Mouse (Mus musculus) adrenal gland, postnatal 10 days (tissue): ENCODE results near the gene Sgo1. TPM values are rescaled to one million over a fixed set of nuclear protein-coding genes. Genes with fewer than 3 reads are reported as not detected.
"Not testable (repeated sequence)": the region's sequence is repeated elsewhere in the genome, so short reads cannot be mapped to it uniquely, and the experiment has no call there.

ENCODE experiments used
- DNase-seq: peaks from one replicate; pipeline ENCODE4 v3.0.0; 2021; ENCODE audit warnings: mixed read lengths
- long read RNA-seq, 2 experiments: library from polyadenylated mRNA; stranded (forward); transcript quantifications; one replicate each; pipeline ENCODE4 v2.0.0; 2021
- total RNA-seq, 2 experiments: library from RNA; stranded (reverse); gene quantifications; 2 replicates each; pipeline ENCODE4 v1.2.3; 2021

Gene Sgo1
- total RNA-seq: 1 to 10 TPM; 4.6 to 4.9 TPM
- long read RNA-seq, experiment 1, partial matches to known transcripts: 0 of 6 reads
- long read RNA-seq, experiment 1, other reads (novel, unspliced or antisense): 1 of 6 reads
- long read RNA-seq, experiment 2, partial matches to known transcripts: 0 of 4 reads
- long read RNA-seq, experiment 2, other reads (novel, unspliced or antisense): 0 of 4 reads

DNA sequence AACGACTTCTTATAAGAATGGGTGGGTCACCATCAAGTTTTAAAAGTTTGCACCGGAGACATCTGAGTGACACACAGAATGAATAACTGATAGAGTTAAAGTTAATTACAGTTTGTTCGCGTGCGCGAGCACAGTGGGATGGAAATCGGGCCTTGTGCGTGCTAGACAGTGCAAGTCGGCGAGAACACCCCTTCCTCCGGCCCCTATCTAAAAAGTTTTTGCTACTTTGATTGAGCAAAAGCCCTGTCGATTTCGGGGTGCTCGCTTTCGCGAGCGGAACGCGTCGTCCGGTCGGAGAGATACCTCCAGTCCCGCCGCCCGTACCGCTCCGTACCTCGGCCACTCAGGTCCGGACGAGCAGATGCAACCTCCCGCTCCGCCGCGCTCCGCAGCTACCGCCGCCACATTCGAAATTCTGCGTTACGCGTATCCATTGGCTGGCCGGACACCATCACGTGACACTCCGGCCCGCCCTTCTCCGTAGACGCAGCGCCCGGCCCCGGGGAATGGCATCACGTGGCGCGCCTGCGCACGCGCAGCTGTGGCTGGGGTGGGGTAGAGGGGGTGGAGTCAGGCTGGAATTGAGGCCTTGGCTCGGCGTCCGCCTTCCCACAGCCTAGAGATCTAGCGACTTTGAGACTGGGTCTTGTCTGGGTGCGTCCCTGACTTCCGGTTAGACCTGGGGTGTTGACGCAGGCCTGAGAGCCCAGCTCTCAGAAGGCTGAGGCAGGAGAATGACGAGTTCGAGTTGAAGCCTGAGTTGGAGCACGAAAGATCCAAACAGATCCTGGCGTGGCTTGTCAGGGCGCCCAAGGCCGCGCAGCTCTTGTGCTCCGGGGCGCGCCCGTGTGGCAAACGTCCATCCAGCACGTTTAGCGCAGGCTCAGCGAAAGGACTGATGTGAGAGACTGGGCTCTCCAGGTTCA is at the start of gene Sgo1:
Gene Sgo1, minus strand, starts transcription at position 457 of the 926 bp plus-strand sequence.
- DNase-seq: peak; percentile 98

- not testable (repeated sequence) for DNase-seq
Observed at GRCm38 (mm10) chr17:53718916-53719315, 29.8 kb upstream of the Sgo1 start.

DNA sequence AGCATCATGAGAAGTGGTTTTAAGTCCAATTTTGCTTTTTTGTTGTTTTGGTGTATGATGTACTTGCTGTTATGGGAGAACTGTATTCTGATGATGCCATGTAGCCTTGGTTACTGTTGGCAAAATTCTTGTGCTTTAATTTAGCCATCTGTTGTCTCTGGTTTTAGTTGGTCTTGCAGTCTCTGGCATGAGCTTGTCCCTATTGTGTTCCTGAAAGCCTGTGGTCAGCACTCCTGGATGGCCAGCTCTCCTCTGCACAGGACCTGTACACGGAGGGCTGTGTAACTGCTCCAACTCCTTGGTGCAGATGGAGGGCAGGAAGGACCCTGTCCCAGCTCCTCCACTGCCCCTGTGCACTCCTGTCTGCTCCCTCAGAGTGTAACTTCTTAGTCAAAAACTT is 29.3 kb upstream of the Sgo1 start:
- no peak for DNase-seq

DNA sequence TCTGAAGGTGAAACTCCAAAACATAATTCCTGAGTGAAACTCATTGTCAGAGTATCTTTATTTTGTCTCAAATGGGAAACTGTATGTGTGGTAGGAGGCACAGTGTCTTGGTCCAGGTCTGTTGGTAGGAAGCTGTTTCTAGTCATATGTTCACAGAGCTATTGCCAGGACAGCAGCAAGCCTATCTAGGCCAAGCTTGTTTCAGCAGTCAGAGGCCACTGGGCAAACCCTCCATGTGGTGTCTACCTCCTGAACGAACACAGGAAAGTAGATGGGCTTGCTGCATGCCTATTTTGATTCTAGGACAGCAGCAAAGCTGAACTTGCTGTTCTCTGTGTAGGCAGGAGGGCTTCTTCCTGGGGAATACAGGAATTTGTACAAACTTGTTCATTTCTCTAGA is 26.0 kb upstream of the Sgo1 start:
- DNase-seq: not testable (repeated sequence)

GRCm38 (mm10) chr17:53714453-53714852 is 25.3 kb upstream of the Sgo1 start:
- DNase-seq: no peak

- DNase-seq: not testable (repeated sequence)
Observed at GRCm38 (mm10) chr17:53697521-53697920, 8.4 kb upstream of the Sgo1 start.

- DNase-seq: peak; percentile 54
Observed at GRCm38 (mm10) chr17:53694039-53694438, 4.9 kb upstream of the Sgo1 start.

- no peak for DNase-seq
Observed at GRCm38 (mm10) chr17:53689946-53690345, 813 bp upstream of the Sgo1 start.

GRCm38 (mm10) chr17:53688321-53688720 is 812 bp downstream of the Sgo1 start:
- no peak for DNase-seq

DNA sequence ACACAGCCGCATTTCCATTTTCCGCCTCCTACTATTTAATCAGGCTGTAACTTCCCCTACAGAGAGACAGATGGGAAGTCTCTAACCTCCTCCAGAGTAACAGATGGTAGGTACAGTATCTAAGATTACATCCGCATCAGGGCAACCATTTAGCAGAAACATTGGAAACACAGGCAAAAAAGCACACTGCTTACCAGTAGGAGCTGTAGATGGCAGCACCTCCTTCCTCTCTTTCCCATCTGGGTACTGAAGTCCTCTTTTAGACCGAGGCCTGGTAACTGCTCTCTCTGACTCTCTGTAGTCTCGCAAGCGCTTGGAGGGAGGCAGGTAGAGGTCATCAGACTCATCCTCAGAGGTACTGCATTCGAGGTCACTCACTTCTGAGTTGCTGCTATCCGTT is 10.4 kb downstream of the Sgo1 start:
- peak; percentile 10 for DNase-seq

DNA sequence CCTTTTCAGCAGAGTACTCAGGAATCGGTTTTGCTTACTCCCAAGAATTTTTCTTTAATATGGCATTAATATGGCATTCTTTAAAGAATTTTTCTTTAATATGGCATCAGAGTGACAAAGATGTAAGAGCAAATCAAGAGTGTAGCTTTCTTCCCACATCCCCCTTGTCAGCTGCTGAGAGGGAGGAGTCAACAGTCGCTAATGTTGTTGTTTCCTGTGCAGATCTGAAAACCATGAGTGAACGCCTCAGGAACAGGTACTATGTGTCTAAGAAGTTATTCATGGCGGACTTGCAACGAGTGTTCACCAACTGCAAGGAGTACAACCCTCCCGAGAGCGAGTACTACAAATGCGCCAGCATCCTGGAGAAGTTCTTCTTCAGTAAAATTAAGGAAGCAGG is 18.7 kb downstream of the Sgo1 start:
- no peak for DNase-seq

- no peak for DNase-seq
Observed at GRCm38 (mm10) chr17:53664703-53665382, 24.3 kb downstream of the Sgo1 start.

DNA sequence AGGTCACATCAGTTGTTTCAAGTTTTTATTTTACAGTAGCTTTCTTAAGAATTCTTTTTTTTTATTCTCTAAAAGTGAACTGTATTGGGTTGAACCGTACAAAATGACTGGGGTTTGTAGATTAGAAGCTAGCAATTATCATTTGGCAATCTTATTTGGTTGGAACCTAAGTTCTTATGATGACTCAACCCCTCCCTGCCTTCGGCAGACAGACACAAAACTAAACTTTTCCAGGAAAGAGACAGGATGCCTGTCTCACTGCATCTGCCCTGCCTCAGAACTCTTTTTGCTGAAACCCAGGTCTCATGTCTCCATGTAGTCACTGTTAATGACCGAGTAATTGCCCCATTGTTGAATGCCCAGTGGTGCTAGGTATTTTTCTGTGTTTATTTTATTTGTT is 24.9 kb downstream of the Sgo1 start:
- no peak for DNase-seq

GRCm38 (mm10) chr17:53661056-53661840 is 27.9 kb downstream of the Sgo1 start:
- no peak for DNase-seq

DNA sequence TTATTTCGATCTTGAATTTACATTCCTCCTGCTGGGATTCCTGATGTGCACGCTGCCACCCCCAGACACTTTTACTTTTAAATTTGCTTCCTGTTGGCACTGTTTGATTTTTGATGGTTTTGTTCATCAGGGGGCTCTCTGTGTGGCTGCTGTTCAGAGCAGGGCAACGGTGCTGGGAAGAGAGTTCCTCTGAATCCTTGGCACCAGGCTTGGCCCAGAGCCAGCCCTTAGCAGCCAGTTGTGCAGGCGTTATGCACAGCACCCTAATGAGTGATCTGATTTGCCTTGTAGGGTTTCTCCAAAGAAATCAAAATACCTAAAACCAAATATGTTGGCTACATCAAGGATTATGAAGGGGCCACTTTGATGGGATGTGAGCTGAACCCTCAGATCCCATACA is 29.4 kb downstream of the Sgo1 start:
- DNase-seq: peak; percentile 50

DNA sequence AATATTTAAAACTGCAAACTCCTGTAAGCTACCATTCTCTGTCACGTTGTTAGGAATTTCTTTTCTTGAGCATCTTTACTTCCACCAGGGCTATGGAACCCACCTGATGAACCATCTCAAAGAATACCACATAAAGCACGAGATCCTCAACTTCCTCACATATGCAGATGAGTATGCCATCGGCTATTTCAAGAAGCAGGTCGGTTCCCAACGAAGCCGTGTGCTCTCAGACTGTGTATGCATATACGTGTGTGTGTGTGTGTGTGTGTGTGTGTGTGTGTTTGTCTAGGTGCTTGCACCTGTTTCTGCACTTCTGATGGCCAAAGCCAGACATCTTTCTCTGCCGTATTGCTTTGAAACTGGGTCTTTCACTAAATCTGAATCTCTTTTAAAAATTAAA is 29.9 kb downstream of the Sgo1 start:
- no peak for DNase-seq

DNA sequence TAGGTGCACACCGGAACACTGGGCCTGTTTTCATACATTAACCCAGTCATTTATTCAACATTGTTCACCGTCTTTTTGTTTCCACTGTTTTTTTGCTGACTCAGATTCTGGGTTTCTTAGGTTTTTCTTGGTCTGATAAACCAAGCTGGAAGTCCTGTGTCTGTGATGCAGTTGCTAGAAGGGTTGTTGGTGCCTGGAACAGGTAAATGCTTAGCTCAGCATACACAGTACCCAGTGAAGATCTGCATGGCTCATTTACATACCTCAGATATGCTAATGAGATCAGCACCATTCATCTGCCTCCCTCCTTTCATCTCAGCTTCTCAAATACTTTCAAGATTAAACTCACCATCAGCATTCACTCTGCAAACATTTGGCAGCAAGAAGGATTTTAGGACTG is 30.5 kb downstream of the Sgo1 start:
- DNase-seq: no peak

- peak; percentile 27 for DNase-seq
Observed at GRCm38 (mm10) chr17:53657391-53657790, 31.7 kb downstream of the Sgo1 start.

- no peak for DNase-seq
Observed at GRCm38 (mm10) chr17:53656369-53656860, 32.7 kb downstream of the Sgo1 start.

DNA sequence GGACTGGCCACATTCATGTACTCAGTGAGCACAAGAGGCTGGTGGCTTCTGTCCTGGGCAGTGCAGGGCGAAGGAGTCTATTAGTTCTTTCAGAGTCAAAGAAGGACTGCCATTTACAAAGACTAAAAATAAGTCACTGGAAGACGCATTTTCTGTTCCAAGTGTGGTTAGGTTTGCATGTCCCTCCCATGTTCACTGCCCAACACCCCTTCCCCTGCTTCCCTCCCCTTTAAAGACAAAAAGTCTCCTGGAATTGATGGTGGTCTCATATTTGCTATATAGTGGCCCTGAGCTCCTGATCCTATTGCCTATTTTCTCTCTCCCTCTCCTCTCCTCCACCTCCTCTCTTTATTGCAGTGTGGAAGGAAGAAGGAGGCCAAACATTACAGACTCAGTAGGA is 33.2 kb downstream of the Sgo1 start:
- no peak for DNase-seq

- peak; percentile 43 for DNase-seq
Observed at GRCm38 (mm10) chr17:53655081-53655480, 34.1 kb downstream of the Sgo1 start.

DNA sequence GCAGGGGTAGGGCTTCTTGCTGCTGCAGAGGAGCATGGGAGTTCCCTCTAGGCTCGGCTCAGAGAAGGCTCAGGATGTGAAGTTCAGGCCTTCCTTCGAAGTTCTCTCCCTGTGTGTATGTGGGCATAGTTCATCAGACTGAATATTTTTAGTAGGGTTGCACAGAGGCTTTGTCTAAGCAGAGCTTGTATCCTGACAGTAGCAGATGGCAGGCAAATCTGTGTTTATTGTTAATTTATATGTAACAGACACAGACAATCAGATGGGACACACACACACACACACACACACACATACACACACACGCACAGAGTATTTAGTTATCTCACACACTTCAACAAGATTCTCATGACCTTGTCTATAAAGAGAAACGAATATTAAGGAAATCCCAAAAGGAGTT is 34.5 kb downstream of the Sgo1 start:
- no peak for DNase-seq
